Mouse (Mus musculus): ENCODE data around the gene Fyn. TPM values are rescaled to one million over a fixed set of nuclear protein-coding genes. Genes with fewer than 3 reads are reported as not detected.

Fyn gene
- polyA plus RNA-seq, 1 experiment from 2014 or later: 36.0 TPM

- Histone ChIP-seq H3K9ac (ENCODE audit: low read length) (no peak overlapping the region), H3K36me3 (ENCODE audit: control insufficient read depth, insufficient read depth, low read length) (no peaks in the 10 kb centered on the region), H3K4me3 (ENCODE audit: low read depth, low read length) (no peak overlapping the region), H3K4me2 (ENCODE audit: low read length) (no peak overlapping the region), H3K4me1 (replicated peaks; ENCODE audit: control insufficient read depth, insufficient read depth, low read length) (peaks cover 5% of the 10 kb centered on the region), H3K9me3 (ENCODE audit: control insufficient read depth, low read length) (no peaks in the 10 kb centered on the region), H3K27me3 (replicated peaks; ENCODE audit: control insufficient read depth, insufficient read depth, low read length) (no peaks in the 10 kb centered on the region), H3K27ac (ENCODE audit: low read depth) (no peak overlapping the region)
- WGBS: 81% methylated on average over 7 of the region's 7 CpGs
- DNase-seq (ENCODE audit: low spot score) (no peak), ATAC-seq (replicated peaks; ENCODE audit: low FRiP score, low TSS enrichment, low read depth) (no peak)
These were observed 65.2 kb downstream of the Fyn start for GRCm38 (mm10) chr10:39433893-39434292.

GRCm38 (mm10) chr10:39434758-39435448 is 66.2 kb downstream of the Fyn start:
- WGBS: 60% methylated on average over 8 of the region's 8 CpGs
- no peak overlapping the region for H3K4me3 ChIP-seq (ENCODE audit: low read depth, low read length)
- ATAC-seq (replicated peaks; ENCODE audit: low FRiP score, low TSS enrichment, low read depth) (no peak), DNase-seq (ENCODE audit: low spot score) (no peak)
- no peaks in the 10 kb centered on the region for H3K36me3 ChIP-seq (ENCODE audit: control insufficient read depth, insufficient read depth, low read length)
- no peaks in the 10 kb centered on the region for H3K27me3 ChIP-seq (replicated peaks; ENCODE audit: control insufficient read depth, insufficient read depth, low read length)
- H3K27ac ChIP-seq (ENCODE audit: low read depth): no peak overlapping the region
- peaks cover 5% of the 10 kb centered on the region for H3K4me1 ChIP-seq (replicated peaks; ENCODE audit: control insufficient read depth, insufficient read depth, low read length)
- no peak overlapping the region for H3K4me2 ChIP-seq (ENCODE audit: low read length)
- H3K9me3 ChIP-seq (ENCODE audit: control insufficient read depth, low read length): no peaks in the 10 kb centered on the region
- no peak overlapping the region for H3K9ac ChIP-seq (ENCODE audit: low read length)

- WGBS: 75% methylated on average over 5 of the region's 5 CpGs
- Histone ChIP-seq H3K9me3 (ENCODE audit: control insufficient read depth, low read length) (no peaks in the 10 kb centered on the region), H3K27me3 (replicated peaks; ENCODE audit: control insufficient read depth, insufficient read depth, low read length) (no peaks in the 10 kb centered on the region), H3K4me3 (ENCODE audit: low read depth, low read length) (no peak overlapping the region), H3K4me1 (replicated peaks; ENCODE audit: control insufficient read depth, insufficient read depth, low read length) (no peaks in the 10 kb centered on the region), H3K9ac (ENCODE audit: low read length) (no peak overlapping the region), H3K27ac (ENCODE audit: low read depth) (no peak overlapping the region), H3K4me2 (ENCODE audit: low read length) (no peak overlapping the region), H3K36me3 (ENCODE audit: control insufficient read depth, insufficient read depth, low read length) (no peaks in the 10 kb centered on the region)
- DNase-seq (ENCODE audit: low spot score) (no peak), ATAC-seq (replicated peaks; ENCODE audit: low FRiP score, low TSS enrichment, low read depth) (no peak)
These were observed 70.2 kb downstream of the Fyn start for GRCm38 (mm10) chr10:39438905-39439304.

- DNase-seq (ENCODE audit: low spot score) (no peak), ATAC-seq (replicated peaks; ENCODE audit: low FRiP score, low TSS enrichment, low read depth) (no peak)
- WGBS: 77% methylated on average over 9 of the region's 9 CpGs
- H3K27me3 ChIP-seq (replicated peaks; ENCODE audit: control insufficient read depth, insufficient read depth, low read length): no peaks in the 10 kb centered on the region
- H3K9ac ChIP-seq (ENCODE audit: low read length): no peak overlapping the region
- no peaks in the 10 kb centered on the region for H3K4me1 ChIP-seq (replicated peaks; ENCODE audit: control insufficient read depth, insufficient read depth, low read length)
- H3K27ac ChIP-seq (ENCODE audit: low read depth): no peak overlapping the region
- no peaks in the 10 kb centered on the region for H3K36me3 ChIP-seq (ENCODE audit: control insufficient read depth, insufficient read depth, low read length)
- H3K4me3 ChIP-seq (ENCODE audit: low read depth, low read length): no peak overlapping the region
- no peak overlapping the region for H3K4me2 ChIP-seq (ENCODE audit: low read length)
- H3K9me3 ChIP-seq (ENCODE audit: control insufficient read depth, low read length): no peaks in the 10 kb centered on the region
These were observed 71.9 kb downstream of the Fyn start for GRCm38 (mm10) chr10:39440506-39440905.

GRCm38 (mm10) chr10:39441636-39442035 is 73.0 kb downstream of the Fyn start:
- H3K27me3 ChIP-seq (replicated peaks; ENCODE audit: control insufficient read depth, insufficient read depth, low read length): no peaks in the 10 kb centered on the region

GRCm38 (mm10) chr10:39443122-39443521 is 74.5 kb downstream of the Fyn start:
- Histone ChIP-seq H3K9me3 (ENCODE audit: control insufficient read depth, low read length) (no peaks in the 10 kb centered on the region), H3K4me2 (ENCODE audit: low read length) (no peak overlapping the region), H3K27me3 (replicated peaks; ENCODE audit: control insufficient read depth, insufficient read depth, low read length) (no peaks in the 10 kb centered on the region), H3K4me1 (replicated peaks; ENCODE audit: control insufficient read depth, insufficient read depth, low read length) (no peaks in the 10 kb centered on the region), H3K36me3 (ENCODE audit: control insufficient read depth, insufficient read depth, low read length) (no peaks in the 10 kb centered on the region), H3K4me3 (ENCODE audit: low read depth, low read length) (no peak overlapping the region), H3K9ac (ENCODE audit: low read length) (no peak overlapping the region), H3K27ac (ENCODE audit: low read depth) (no peak overlapping the region)
- no peak for ATAC-seq (replicated peaks; ENCODE audit: low FRiP score, low TSS enrichment, low read depth)
- 42% methylated on average over 2 of the region's 2 CpGs for WGBS
- DNase-seq (ENCODE audit: low spot score): no peak

More at GRCm38 (mm10) chr10:39441636-39442035, 73.0 kb downstream of the Fyn start:
- Histone ChIP-seq H3K36me3 (ENCODE audit: control insufficient read depth, insufficient read depth, low read length) (no peaks in the 10 kb centered on the region), H3K9me3 (ENCODE audit: control insufficient read depth, low read length) (no peaks in the 10 kb centered on the region), H3K4me1 (replicated peaks; ENCODE audit: control insufficient read depth, insufficient read depth, low read length) (no peaks in the 10 kb centered on the region), H3K9ac (ENCODE audit: low read length) (no peak overlapping the region), H3K27ac (ENCODE audit: low read depth) (no peak overlapping the region), H3K4me3 (ENCODE audit: low read depth, low read length) (no peak overlapping the region), H3K4me2 (ENCODE audit: low read length) (no peak overlapping the region)
- DNase-seq (ENCODE audit: low spot score): no peak
- ATAC-seq (replicated peaks; ENCODE audit: low FRiP score, low TSS enrichment, low read depth): no peak

- Histone ChIP-seq H3K4me1 (replicated peaks; ENCODE audit: control insufficient read depth, insufficient read depth, low read length) (0 out of 2 replicates have a peak, but pooled peaks cover 2% of the 10 kb centered on the region), H3K9ac (ENCODE audit: low read length) (no peak overlapping the region), H3K9me3 (ENCODE audit: control insufficient read depth, low read length) (no peaks in the 10 kb centered on the region), H3K27ac (ENCODE audit: low read depth) (no peak overlapping the region), H3K4me3 (ENCODE audit: low read depth, low read length) (no peak overlapping the region), H3K4me2 (ENCODE audit: low read length) (no peak overlapping the region), H3K36me3 (ENCODE audit: control insufficient read depth, insufficient read depth, low read length) (no peaks in the 10 kb centered on the region), H3K27me3 (replicated peaks; ENCODE audit: control insufficient read depth, insufficient read depth, low read length) (no peaks in the 10 kb centered on the region)
- DNase-seq (ENCODE audit: low spot score): no peak
- ATAC-seq (replicated peaks; ENCODE audit: low FRiP score, low TSS enrichment, low read depth): no peak
These were observed 75.3 kb downstream of the Fyn start for GRCm38 (mm10) chr10:39443947-39444346.

GRCm38 (mm10) chr10:39445870-39446269 is 77.2 kb downstream of the Fyn start:
- ATAC-seq (replicated peaks; ENCODE audit: low FRiP score, low TSS enrichment, low read depth): no peak
- H3K36me3 ChIP-seq (ENCODE audit: control insufficient read depth, insufficient read depth, low read length): no peaks in the 10 kb centered on the region
- no peaks in the 10 kb centered on the region for H3K27me3 ChIP-seq (replicated peaks; ENCODE audit: control insufficient read depth, insufficient read depth, low read length)
- no peak overlapping the region for H3K4me3 ChIP-seq (ENCODE audit: low read depth, low read length)
- 0 out of 2 replicates have a peak, but pooled peaks cover 7% of the 10 kb centered on the region for H3K4me1 ChIP-seq (replicated peaks; ENCODE audit: control insufficient read depth, insufficient read depth, low read length)
- H3K4me2 ChIP-seq (ENCODE audit: low read length): no peak overlapping the region
- no peak overlapping the region for H3K9ac ChIP-seq (ENCODE audit: low read length)
- 78% methylated on average over 11 of the region's 11 CpGs for WGBS
- DNase-seq (ENCODE audit: low spot score): no peak
- H3K9me3 ChIP-seq (ENCODE audit: control insufficient read depth, low read length): no peaks in the 10 kb centered on the region
- no peak overlapping the region for H3K27ac ChIP-seq (ENCODE audit: low read depth)

GRCm38 (mm10) chr10:39446706-39447105 is 78.1 kb downstream of the Fyn start:
- no peak overlapping the region for H3K4me3 ChIP-seq (ENCODE audit: low read depth, low read length)
- H3K9ac ChIP-seq (ENCODE audit: low read length): no peak overlapping the region
- ATAC-seq (replicated peaks; ENCODE audit: low FRiP score, low TSS enrichment, low read depth): no peak
- DNase-seq (ENCODE audit: low spot score): no peak
- WGBS: 95% methylated on average over 5 of the region's 5 CpGs
- H3K27ac ChIP-seq (ENCODE audit: low read depth): no peak overlapping the region
- no peaks in the 10 kb centered on the region for H3K9me3 ChIP-seq (ENCODE audit: control insufficient read depth, low read length)
- H3K27me3 ChIP-seq (replicated peaks; ENCODE audit: control insufficient read depth, insufficient read depth, low read length): no peaks in the 10 kb centered on the region
- H3K36me3 ChIP-seq (ENCODE audit: control insufficient read depth, insufficient read depth, low read length): no peaks in the 10 kb centered on the region
- no peak overlapping the region for H3K4me2 ChIP-seq (ENCODE audit: low read length)
- H3K4me1 ChIP-seq (replicated peaks; ENCODE audit: control insufficient read depth, insufficient read depth, low read length): peaks cover 15% of the 10 kb centered on the region

Measured in intestine, embryonic 14.5 days (tissue).